Mouse (Mus musculus) liver, adult 2 months (tissue): ENCODE measurements at regions not wholly inside any gene's neighbourhood (a gene's known extent, or its start where the extent isn't known, plus 50 kb on each side); places are given as distances from the start of the nearest gene placed in this dataset.

Experiments
- DNase-seq: peaks from one replicate; pipeline ENCODE4 v3.0.0-alpha.2; 2011; ENCODE audit warnings: low read depth, low spot score; ENCODE audit errors: extremely low read depth
- H3K27ac ChIP-seq: fragments of 200-500 bp; replicated peaks from 2 replicates; pipeline ENCODE4 v1.5.1; 2012; ENCODE audit warnings: low read depth, mild to moderate bottlenecking, control low read depth, inconsistent platforms, low read length; ENCODE audit not compliant: insufficient read depth
- H3K27me3 ChIP-seq: fragments of 200-500 bp; 2 replicates; pipeline ENCODE4 v1.6.1; 2012; ENCODE audit warnings: mild to moderate bottlenecking, moderate library complexity, low read length, inconsistent platforms; ENCODE audit not compliant: control insufficient read depth, insufficient read depth
- H3K36me3 ChIP-seq: fragments of 200-500 bp; 2 replicates; pipeline ENCODE4 v1.6.1; 2012; ENCODE audit warnings: low read length, inconsistent platforms; ENCODE audit not compliant: control insufficient read depth, insufficient read depth
- H3K4me1 ChIP-seq: fragments of 200-500 bp; 2 replicates; pipeline ENCODE4 v1.6.1; 2011; ENCODE audit warnings: low read length; ENCODE audit not compliant: control insufficient read depth, insufficient read depth
- H3K4me3 ChIP-seq: fragments of 200-500 bp; 2 replicates; pipeline ENCODE4 v1.5.1; 2011; ENCODE audit warnings: low read depth, mild to moderate bottlenecking, control low read depth, low read length, moderate library complexity; ENCODE audit not compliant: insufficient read depth
- H3K79me2 ChIP-seq: fragments of 200-500 bp; 2 replicates; pipeline ENCODE4 v1.6.1; 2012; ENCODE audit warnings: inconsistent platforms, mild to moderate bottlenecking, low read length, moderate library complexity; ENCODE audit not compliant: control insufficient read depth, insufficient read depth
- H3K9ac ChIP-seq: fragments of 200-500 bp; 2 replicates; pipeline ENCODE4 v1.6.1; 2012; ENCODE audit warnings: low read depth, mild to moderate bottlenecking, control low read depth, inconsistent platforms, low read length
- CTCF ChIP-seq: fragments of 200-500 bp; IDR thresholded peaks from 2 replicates; pipeline ENCODE4 v1.5.1; 2011; ENCODE audit warnings: low read depth, low read length, control low read depth
- POLR2A ChIP-seq: fragments of 200-500 bp; IDR thresholded peaks from 2 replicates; pipeline ENCODE4 v1.6.1; 2011; ENCODE audit warnings: low read length, control low read depth; ENCODE audit not compliant: insufficient read depth; ENCODE audit errors: extremely low read depth
- WGBS: fragments of 180-500 bp; shearing (Covaris S2); methylation state at CpG from one replicate; pipeline ENCODE4 v1.1.7; 2018; 5-methylcytosine and 5-hydroxymethylcytosine counted together

DNA sequence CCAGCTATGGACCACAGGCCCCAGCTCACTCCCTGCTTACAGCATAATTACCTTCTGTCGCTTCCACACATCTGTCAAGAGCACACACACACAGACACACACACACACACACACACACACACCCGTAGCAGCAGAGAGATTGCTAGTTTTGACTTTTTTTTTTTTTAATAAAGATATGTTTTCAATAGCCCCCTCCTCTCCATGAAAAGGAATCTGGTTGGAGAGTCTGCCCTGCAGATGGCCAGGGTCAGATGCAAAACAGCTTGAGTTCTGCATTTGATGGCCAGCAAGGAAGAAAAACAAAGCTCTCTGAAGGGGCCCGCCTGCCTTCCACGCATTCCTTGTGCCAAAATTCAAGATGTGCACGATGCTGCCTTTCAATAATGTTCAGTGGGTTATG is 99.8 kb upstream of the Castor2 start:
- WGBS: 52% methylated on average over 5 of the region's 5 CpGs
- no peak for TF ChIP-seq CTCF
- no peak for TF ChIP-seq POLR2A

DNA sequence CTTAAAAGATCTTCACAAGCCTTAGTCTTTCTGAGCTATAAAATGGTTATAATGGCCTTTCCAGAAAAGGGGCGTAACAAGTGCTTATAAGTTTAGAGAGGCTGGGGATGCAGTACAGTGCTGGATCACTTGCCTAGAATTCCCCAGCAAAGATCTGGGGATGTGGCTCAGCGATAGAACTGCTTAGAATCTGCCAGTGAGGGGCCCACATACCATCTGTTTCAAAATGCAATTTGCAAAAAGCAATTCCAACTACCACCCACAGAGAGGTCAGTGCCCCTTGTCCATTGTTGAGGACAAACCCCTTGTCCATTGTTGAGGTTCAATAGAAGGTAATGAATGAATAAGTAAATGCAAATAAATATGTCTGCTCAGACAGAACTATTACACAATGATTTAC is 107.5 kb upstream of the Castor2 start:
- Histone ChIP-seq H3K4me1 (no peaks in the 10 kb centered on the region), H3K27ac (no peak overlapping the region), H3K36me3 (no peaks in the 10 kb centered on the region), H3K79me2 (no peaks in the 10 kb centered on the region), H3K4me3 (no peak overlapping the region), H3K9ac (no peak overlapping the region), H3K27me3 (no peaks in the 10 kb centered on the region)
- TF ChIP-seq CTCF (no peak), POLR2A (no peak)
- 64% methylated on average over 2 of the region's 2 CpGs for WGBS
- no peak for DNase-seq

More for the DNA sequence above, 99.8 kb upstream of the Castor2 start:
- no peaks in the 10 kb centered on the region for H3K79me2 ChIP-seq
- no peak overlapping the region for H3K27ac ChIP-seq
- no peak overlapping the region for H3K9ac ChIP-seq
- no peaks in the 10 kb centered on the region for H3K27me3 ChIP-seq
- H3K4me3 ChIP-seq: no peak overlapping the region
- no peaks in the 10 kb centered on the region for H3K36me3 ChIP-seq
- H3K4me1 ChIP-seq: no peaks in the 10 kb centered on the region
- DNase-seq: no peak

DNA sequence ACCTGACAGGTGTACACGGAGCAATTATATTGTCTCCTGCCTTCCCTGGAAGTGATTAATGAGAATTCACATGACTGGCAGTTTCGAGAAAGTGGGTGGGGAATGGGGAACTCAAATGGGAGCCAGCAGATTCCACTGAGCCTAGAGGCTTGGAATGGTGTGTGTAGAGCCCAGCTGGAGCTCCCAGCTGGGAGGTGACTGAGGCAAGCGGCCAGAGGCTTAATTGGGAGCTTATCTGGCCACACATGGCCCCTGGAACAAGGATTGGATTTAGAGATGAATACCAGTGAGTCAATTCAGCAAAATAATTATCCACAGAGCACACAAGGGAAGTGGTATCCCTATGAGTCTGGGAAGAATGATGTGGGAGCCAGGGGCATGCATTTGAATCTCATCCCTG is 108.0 kb upstream of the Castor2 start:
- TF ChIP-seq POLR2A: no peak
- no peak for TF ChIP-seq CTCF
- no peaks in the 10 kb centered on the region for H3K36me3 ChIP-seq
- H3K4me1 ChIP-seq: no peaks in the 10 kb centered on the region
- H3K27me3 ChIP-seq: no peaks in the 10 kb centered on the region
- peak; percentile 17 for DNase-seq
- H3K9ac ChIP-seq: no peak overlapping the region
- no peak overlapping the region for H3K4me3 ChIP-seq
- 32% methylated on average over 3 of the region's 3 CpGs for WGBS
- no peaks in the 10 kb centered on the region for H3K79me2 ChIP-seq
- H3K27ac ChIP-seq: no peak overlapping the region

DNA sequence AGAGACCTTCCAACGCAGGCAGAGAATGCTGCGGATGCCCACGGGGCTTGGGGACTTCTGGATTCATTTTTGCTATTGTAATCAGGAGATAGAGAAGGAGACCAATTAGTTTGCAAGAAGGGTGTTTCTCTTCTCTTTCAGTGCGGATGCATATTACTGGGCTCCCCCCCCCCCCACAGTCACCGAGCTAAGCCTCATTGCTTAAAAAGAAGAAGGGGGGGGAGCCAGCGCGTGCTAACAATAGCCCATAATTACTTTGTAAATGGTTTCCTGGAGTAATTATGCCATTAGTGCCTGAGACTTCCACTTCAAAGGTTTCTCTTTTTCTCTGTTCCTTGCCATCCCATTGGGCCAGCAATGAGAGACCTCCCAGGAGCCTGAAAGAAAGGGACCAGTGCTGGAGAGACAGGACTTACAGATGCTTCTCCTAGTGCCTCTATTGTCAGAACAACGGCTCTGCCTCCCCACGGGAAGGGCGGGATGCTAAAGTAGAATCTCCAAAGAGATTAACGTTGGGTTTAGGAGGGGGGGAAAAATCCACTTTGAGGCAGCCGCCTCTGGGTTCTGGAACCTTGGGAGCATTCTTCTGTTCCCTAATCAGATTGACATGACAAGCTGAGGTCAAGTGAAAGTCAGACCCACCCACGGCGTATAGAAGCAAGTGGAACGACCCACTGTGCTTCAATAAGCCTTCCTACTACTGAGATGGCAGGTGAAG is 116.1 kb upstream of the Castor2 start:
- Histone ChIP-seq H3K9ac (no peak overlapping the region), H3K4me1 (no peaks in the 10 kb centered on the region), H3K36me3 (no peaks in the 10 kb centered on the region), H3K27me3 (no peaks in the 10 kb centered on the region), H3K79me2 (no peaks in the 10 kb centered on the region), H3K27ac (no peak overlapping the region), H3K4me3 (no peak overlapping the region)
- TF ChIP-seq POLR2A (no peak), CTCF (no peak)
- no peak for DNase-seq
- 13% methylated on average over 15 of the region's 15 CpGs for WGBS

DNA sequence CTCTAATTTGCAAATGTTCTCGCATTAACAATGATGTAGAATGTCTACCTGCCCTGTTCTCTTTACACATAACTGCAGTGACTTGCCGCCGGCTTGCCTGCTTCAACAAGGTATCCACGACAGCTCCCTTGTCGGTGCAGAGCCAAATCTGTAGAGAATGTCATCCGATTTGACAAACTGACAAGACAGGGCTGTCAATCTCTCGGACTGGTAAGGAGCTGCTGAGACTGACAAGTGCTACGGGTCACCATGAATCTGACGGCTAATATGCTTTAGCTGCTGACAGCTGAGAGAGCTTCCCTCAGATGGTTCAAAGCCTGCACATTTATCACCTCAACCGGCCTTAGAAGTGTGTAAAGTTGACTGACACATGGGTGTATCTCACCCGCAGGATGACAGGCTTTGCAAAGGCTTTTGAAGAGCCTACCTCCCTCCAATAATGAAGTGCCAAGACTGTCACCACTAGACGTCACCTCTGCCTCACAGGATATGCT is 129.0 kb upstream of the Castor2 start:
- Histone ChIP-seq H3K4me1 (no peaks in the 10 kb centered on the region), H3K9ac (no peak overlapping the region), H3K4me3 (no peak overlapping the region), H3K79me2 (no peaks in the 10 kb centered on the region), H3K27ac (no peak overlapping the region), H3K27me3 (no peaks in the 10 kb centered on the region), H3K36me3 (no peaks in the 10 kb centered on the region)
- 74% methylated on average over 12 of the region's 12 CpGs for WGBS
- DNase-seq: no peak
- TF ChIP-seq CTCF: no peak
- no peak for TF ChIP-seq POLR2A

DNA sequence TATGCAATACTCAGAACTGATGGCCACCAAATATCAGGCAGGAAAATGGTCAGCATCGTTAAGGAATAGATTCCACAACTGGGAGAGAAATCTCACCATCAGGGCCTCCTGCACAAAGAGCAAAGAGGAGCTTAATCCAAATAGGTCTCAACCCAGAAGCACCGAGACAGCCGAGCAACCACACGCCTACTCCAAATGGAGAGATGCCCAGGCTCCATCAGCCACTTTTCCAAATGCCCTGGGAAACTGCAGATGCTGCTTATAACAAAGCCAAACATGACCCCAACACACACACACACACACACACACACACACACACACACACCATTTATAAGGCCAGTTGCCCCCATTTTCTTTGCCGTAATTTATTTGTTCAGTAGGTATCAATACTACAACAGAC is 136.2 kb upstream of the Castor2 start:
- Histone ChIP-seq H3K27ac (no peak overlapping the region), H3K27me3 (no peaks in the 10 kb centered on the region), H3K36me3 (no peaks in the 10 kb centered on the region), H3K9ac (no peak overlapping the region), H3K79me2 (no peaks in the 10 kb centered on the region), H3K4me1 (no peaks in the 10 kb centered on the region), H3K4me3 (no peak overlapping the region)
- no peak for TF ChIP-seq POLR2A
- TF ChIP-seq CTCF: no peak
- 87% methylated on average over 5 of the region's 5 CpGs for WGBS
- DNase-seq: no peak
